Mouse (Mus musculus): ENCODE measurements at regions not wholly inside any gene's neighbourhood (a gene's known extent, or its start where the extent isn't known, plus 50 kb on each side); places are given as distances from the start of the nearest gene placed in this dataset.
A peak's percentile ranks its signal among the peaks of the same experiment; 100 is the strongest.

- 65% methylated on average over 5 of the region's 5 CpGs for WGBS
- ATAC-seq (ENCODE audit: low FRiP score, low TSS enrichment) = no peak
- Histone ChIP-seq H3K36me3 (ENCODE audit: control insufficient read depth, insufficient read depth, low read length) (no peaks in the 10 kb centered on the region), H3K27ac (ENCODE audit: low read depth, low read length) (no peak overlapping the region), H3K4me3 (ENCODE audit: low read length) (no peak overlapping the region), H3K27me3 (ENCODE audit: control insufficient read depth, insufficient read depth, low read length) (no peaks in the 10 kb centered on the region), H3K4me1 (ENCODE audit: control insufficient read depth, insufficient read depth, low read length) (no peaks in the 10 kb centered on the region), H3K9ac (ENCODE audit: low read depth, low read length) (no peak overlapping the region), H3K4me2 (replicated peaks; ENCODE audit: low read depth, low read length) (no peak overlapping the region), H3K9me3 (ENCODE audit: control insufficient read depth, low read length) (no peaks in the 10 kb centered on the region)
Observed at GRCm38 (mm10) chr3:9884691-9885354, 203.1 kb upstream of the Gm9833 start.

GRCm38 (mm10) chr3:9885565-9885964, 202.3 kb upstream of the Gm9833 start:
- H3K36me3 ChIP-seq (ENCODE audit: control insufficient read depth, insufficient read depth, low read length) = no peaks in the 10 kb centered on the region
- no peak overlapping the region for H3K27ac ChIP-seq (ENCODE audit: low read depth, low read length)
- no peaks in the 10 kb centered on the region for H3K9me3 ChIP-seq (ENCODE audit: control insufficient read depth, low read length)
- no peak overlapping the region for H3K4me2 ChIP-seq (replicated peaks; ENCODE audit: low read depth, low read length)
- no peak overlapping the region for H3K4me3 ChIP-seq (ENCODE audit: low read length)
- no peak for ATAC-seq (ENCODE audit: low FRiP score, low TSS enrichment)
- no peaks in the 10 kb centered on the region for H3K4me1 ChIP-seq (ENCODE audit: control insufficient read depth, insufficient read depth, low read length)
- H3K9ac ChIP-seq (ENCODE audit: low read depth, low read length) = no peak overlapping the region
- WGBS = 64% methylated on average over 8 of the region's 8 CpGs
- no peaks in the 10 kb centered on the region for H3K27me3 ChIP-seq (ENCODE audit: control insufficient read depth, insufficient read depth, low read length)

- H3K4me3 ChIP-seq (ENCODE audit: low read length) = no peak overlapping the region
- no peaks in the 10 kb centered on the region for H3K27me3 ChIP-seq (ENCODE audit: control insufficient read depth, insufficient read depth, low read length)
- no peak overlapping the region for H3K27ac ChIP-seq (ENCODE audit: low read depth, low read length)
- 68% methylated on average over 4 of the region's 4 CpGs for WGBS
- no peak for ATAC-seq (ENCODE audit: low FRiP score, low TSS enrichment)
- H3K4me1 ChIP-seq (ENCODE audit: control insufficient read depth, insufficient read depth, low read length) = no peaks in the 10 kb centered on the region
- no peaks in the 10 kb centered on the region for H3K9me3 ChIP-seq (ENCODE audit: control insufficient read depth, low read length)
- no peaks in the 10 kb centered on the region for H3K36me3 ChIP-seq (ENCODE audit: control insufficient read depth, insufficient read depth, low read length)
- no peak overlapping the region for H3K9ac ChIP-seq (ENCODE audit: low read depth, low read length)
- no peak overlapping the region for H3K4me2 ChIP-seq (replicated peaks; ENCODE audit: low read depth, low read length)
Observed at GRCm38 (mm10) chr3:9886077-9886476, 201.8 kb upstream of the Gm9833 start.

GRCm38 (mm10) chr3:9886765-9887626, 200.9 kb upstream of the Gm9833 start:
- no peak overlapping the region for H3K27ac ChIP-seq (ENCODE audit: low read depth, low read length)
- ATAC-seq (ENCODE audit: low FRiP score, low TSS enrichment) = 0 out of 2 replicates have a peak, but pooled peaks have one; percentile 49

GRCm38 (mm10) chr3:9887627-9887994, 200.3 kb upstream of the Gm9833 start:
- H3K27ac ChIP-seq (ENCODE audit: low read depth, low read length) = no peak overlapping the region
- H3K9ac ChIP-seq (ENCODE audit: low read depth, low read length) = no peak overlapping the region
- no peak for ATAC-seq (ENCODE audit: low FRiP score, low TSS enrichment)
- 87% methylated on average over 2 of the region's 2 CpGs for WGBS
- no peaks in the 10 kb centered on the region for H3K4me1 ChIP-seq (ENCODE audit: control insufficient read depth, insufficient read depth, low read length)
- no peak overlapping the region for H3K4me3 ChIP-seq (ENCODE audit: low read length)
- H3K9me3 ChIP-seq (ENCODE audit: control insufficient read depth, low read length) = no peaks in the 10 kb centered on the region
- no peaks in the 10 kb centered on the region for H3K27me3 ChIP-seq (ENCODE audit: control insufficient read depth, insufficient read depth, low read length)
- H3K36me3 ChIP-seq (ENCODE audit: control insufficient read depth, insufficient read depth, low read length) = no peaks in the 10 kb centered on the region
- H3K4me2 ChIP-seq (replicated peaks; ENCODE audit: low read depth, low read length) = no peak overlapping the region

More at GRCm38 (mm10) chr3:9886765-9887626, 200.9 kb upstream of the Gm9833 start:
- Histone ChIP-seq H3K4me1 (ENCODE audit: control insufficient read depth, insufficient read depth, low read length) (no peaks in the 10 kb centered on the region), H3K4me2 (replicated peaks; ENCODE audit: low read depth, low read length) (no peak overlapping the region), H3K9ac (ENCODE audit: low read depth, low read length) (no peak overlapping the region), H3K9me3 (ENCODE audit: control insufficient read depth, low read length) (no peaks in the 10 kb centered on the region), H3K4me3 (ENCODE audit: low read length) (no peak overlapping the region), H3K36me3 (ENCODE audit: control insufficient read depth, insufficient read depth, low read length) (no peaks in the 10 kb centered on the region), H3K27me3 (ENCODE audit: control insufficient read depth, insufficient read depth, low read length) (no peaks in the 10 kb centered on the region)
- 76% methylated on average over 10 of the region's 10 CpGs for WGBS

GRCm38 (mm10) chr3:9888051-9888450, 199.9 kb upstream of the Gm9833 start:
- Histone ChIP-seq H3K4me3 (ENCODE audit: low read length) (no peak overlapping the region), H3K36me3 (ENCODE audit: control insufficient read depth, insufficient read depth, low read length) (no peaks in the 10 kb centered on the region), H3K27me3 (ENCODE audit: control insufficient read depth, insufficient read depth, low read length) (no peaks in the 10 kb centered on the region), H3K9me3 (ENCODE audit: control insufficient read depth, low read length) (no peaks in the 10 kb centered on the region), H3K4me2 (replicated peaks; ENCODE audit: low read depth, low read length) (no peak overlapping the region), H3K4me1 (ENCODE audit: control insufficient read depth, insufficient read depth, low read length) (no peaks in the 10 kb centered on the region), H3K9ac (ENCODE audit: low read depth, low read length) (no peak overlapping the region), H3K27ac (ENCODE audit: low read depth, low read length) (no peak overlapping the region)
- WGBS = 89% methylated on average over 5 of the region's 5 CpGs
- ATAC-seq (ENCODE audit: low FRiP score, low TSS enrichment) = no peak

- H3K36me3 ChIP-seq (ENCODE audit: control insufficient read depth, insufficient read depth, low read length) = no peaks in the 10 kb centered on the region
- 86% methylated on average over 4 of the region's 4 CpGs for WGBS
- H3K4me3 ChIP-seq (ENCODE audit: low read length) = no peak overlapping the region
- H3K4me2 ChIP-seq (replicated peaks; ENCODE audit: low read depth, low read length) = no peak overlapping the region
- no peaks in the 10 kb centered on the region for H3K27me3 ChIP-seq (ENCODE audit: control insufficient read depth, insufficient read depth, low read length)
- no peak for ATAC-seq (ENCODE audit: low FRiP score, low TSS enrichment)
- no peaks in the 10 kb centered on the region for H3K9me3 ChIP-seq (ENCODE audit: control insufficient read depth, low read length)
- H3K27ac ChIP-seq (ENCODE audit: low read depth, low read length) = no peak overlapping the region
- H3K4me1 ChIP-seq (ENCODE audit: control insufficient read depth, insufficient read depth, low read length) = no peaks in the 10 kb centered on the region
- H3K9ac ChIP-seq (ENCODE audit: low read depth, low read length) = no peak overlapping the region
Observed at GRCm38 (mm10) chr3:9892884-9893494, 194.9 kb upstream of the Gm9833 start.

- ATAC-seq (ENCODE audit: low FRiP score, low TSS enrichment) = no peak
- H3K4me3 ChIP-seq (ENCODE audit: low read length) = no peak overlapping the region
- H3K36me3 ChIP-seq (ENCODE audit: control insufficient read depth, insufficient read depth, low read length) = no peaks in the 10 kb centered on the region
- no peaks in the 10 kb centered on the region for H3K27me3 ChIP-seq (ENCODE audit: control insufficient read depth, insufficient read depth, low read length)
- H3K9me3 ChIP-seq (ENCODE audit: control insufficient read depth, low read length) = no peaks in the 10 kb centered on the region
- no peak overlapping the region for H3K27ac ChIP-seq (ENCODE audit: low read depth, low read length)
- H3K4me1 ChIP-seq (ENCODE audit: control insufficient read depth, insufficient read depth, low read length) = no peaks in the 10 kb centered on the region
- no peak overlapping the region for H3K4me2 ChIP-seq (replicated peaks; ENCODE audit: low read depth, low read length)
- 94% methylated on average over 11 of the region's 11 CpGs for WGBS
- H3K9ac ChIP-seq (ENCODE audit: low read depth, low read length) = no peak overlapping the region
Observed at GRCm38 (mm10) chr3:9895396-9896135, 192.3 kb upstream of the Gm9833 start.
